Mouse (Mus musculus): ENCODE results near the gene Pgap1.
A peak's percentile ranks its signal among the peaks of the same experiment; 100 is the strongest.

Pgap1 gene

DNA sequence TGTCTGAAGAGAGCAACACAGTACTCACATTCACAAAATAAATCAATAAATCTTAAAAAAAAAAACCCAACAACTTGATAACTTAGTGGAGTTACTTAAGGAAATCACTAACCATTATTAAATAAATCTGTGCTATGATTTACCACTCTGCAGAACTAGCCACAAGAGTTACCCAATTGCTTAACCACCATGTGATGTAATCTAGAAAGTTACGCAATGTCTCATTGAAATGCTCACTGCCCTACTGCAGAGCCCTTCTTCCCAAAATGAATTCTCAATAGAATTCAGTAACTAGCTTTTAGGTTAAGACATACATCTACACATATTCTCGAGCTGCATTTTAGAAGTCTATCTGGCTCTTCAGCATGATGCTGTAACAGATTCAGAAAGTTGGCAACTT is 33.8 kb downstream of the Pgap1 start:
- no peak for DNase-seq (ENCODE audit: low read depth, low spot score)

- DNase-seq (ENCODE audit: low read depth, low spot score): peak; percentile 26
Observed at GRCm38 (mm10) chr1:54520062-54520577, 37.4 kb downstream of the Pgap1 start.

- DNase-seq (ENCODE audit: low read depth, low spot score): peak; percentile 69
Observed at GRCm38 (mm10) chr1:54513836-54514235, 43.6 kb downstream of the Pgap1 start.

DNA sequence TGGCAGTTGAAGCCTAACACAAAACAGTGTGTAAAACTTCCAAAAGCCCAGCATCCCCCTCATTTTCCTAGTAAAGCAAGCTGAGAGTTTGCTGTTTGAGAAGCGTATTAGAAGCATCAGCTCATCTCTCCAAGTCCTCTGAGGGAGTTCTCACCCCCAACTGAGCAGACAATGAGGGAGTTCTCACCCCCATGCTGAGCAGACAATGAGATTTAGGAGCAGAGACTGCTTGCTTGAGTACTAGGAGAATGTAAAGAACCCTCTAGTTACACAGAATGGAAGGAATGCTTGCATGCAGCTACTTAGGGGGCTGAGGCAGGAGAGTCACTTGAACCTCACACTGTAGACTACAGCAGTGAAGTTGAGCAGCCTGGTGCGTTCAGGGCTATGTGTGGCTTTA is 59.0 kb downstream of the Pgap1 start:
- no peak for DNase-seq (ENCODE audit: low read depth, low spot score)

DNA sequence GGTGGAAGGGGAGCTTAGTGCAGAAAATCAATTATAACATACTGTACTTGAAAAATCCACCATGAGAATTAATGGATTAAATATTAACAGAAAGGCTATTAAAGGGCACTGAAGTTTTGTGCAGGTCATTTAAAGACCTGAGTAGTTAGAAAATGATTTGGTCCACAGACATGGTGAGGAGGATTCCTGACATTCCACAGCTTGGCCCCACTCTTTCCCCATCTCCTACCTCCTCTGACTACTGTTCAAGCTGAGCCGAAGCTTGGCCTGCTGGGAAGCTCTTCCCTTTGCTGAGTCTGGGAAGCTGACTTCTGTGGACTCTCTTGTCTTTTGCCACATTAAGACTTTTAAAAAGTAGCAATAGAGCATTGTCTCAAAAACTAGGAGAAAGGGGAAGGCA is 61.2 kb downstream of the Pgap1 start:
- DNase-seq (ENCODE audit: low read depth, low spot score): no peak

GRCm38 (mm10) chr1:54493496-54493895 is 64.0 kb downstream of the Pgap1 start:
- DNase-seq (ENCODE audit: low read depth, low spot score): peak; percentile 78

GRCm38 (mm10) chr1:54492435-54492841 is 65.0 kb downstream of the Pgap1 start:
- DNase-seq (ENCODE audit: low read depth, low spot score): peak; percentile 80

GRCm38 (mm10) chr1:54484744-54485420 is 72.6 kb downstream of the Pgap1 start:
- no peak for DNase-seq (ENCODE audit: low read depth, low spot score)

DNA sequence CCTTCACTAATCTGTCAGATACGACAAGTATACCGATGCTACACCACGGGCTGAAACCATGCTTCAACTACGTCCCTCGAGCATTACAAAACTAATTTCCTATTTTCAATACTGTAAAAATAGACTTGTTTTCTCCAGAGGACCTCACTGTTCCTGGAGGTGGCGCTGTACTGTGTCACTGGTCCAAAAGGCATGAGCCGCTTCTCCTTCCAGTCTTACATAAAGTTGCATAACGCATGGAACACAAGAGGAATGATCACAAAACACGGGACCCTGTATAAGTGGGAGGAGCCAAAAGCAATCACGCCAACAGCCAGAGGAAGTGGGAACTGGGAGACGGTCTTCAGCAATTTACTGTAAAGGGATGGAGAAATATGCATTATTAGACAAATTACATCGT is 77.0 kb downstream of the Pgap1 start:
- peak; percentile 10 for DNase-seq (ENCODE audit: low read depth, low spot score)

GRCm38 (mm10) chr1:54468662-54469061 is 88.8 kb downstream of the Pgap1 start:
- DNase-seq (ENCODE audit: low read depth, low spot score): no peak

DNA sequence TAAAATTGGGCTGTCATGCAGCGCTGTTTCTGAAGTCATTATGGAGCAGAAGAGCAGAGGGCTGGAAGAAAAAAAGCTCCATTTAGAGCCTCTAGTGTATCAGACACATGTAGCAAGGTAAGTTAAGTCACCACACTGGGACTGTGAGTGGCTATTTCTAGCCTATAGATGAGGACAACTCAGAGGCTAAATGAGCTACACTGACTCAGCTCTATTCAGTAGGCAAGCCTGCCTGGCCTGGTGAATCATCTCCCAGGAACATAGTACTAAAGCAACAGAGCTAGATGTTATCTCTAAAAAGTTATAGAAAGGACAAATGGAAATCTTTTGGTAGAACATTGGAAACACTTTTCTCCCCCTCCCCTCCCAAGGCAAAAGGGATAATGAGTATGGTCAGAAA is 90.1 kb downstream of the Pgap1 start:
- DNase-seq (ENCODE audit: low read depth, low spot score): no peak

DNA sequence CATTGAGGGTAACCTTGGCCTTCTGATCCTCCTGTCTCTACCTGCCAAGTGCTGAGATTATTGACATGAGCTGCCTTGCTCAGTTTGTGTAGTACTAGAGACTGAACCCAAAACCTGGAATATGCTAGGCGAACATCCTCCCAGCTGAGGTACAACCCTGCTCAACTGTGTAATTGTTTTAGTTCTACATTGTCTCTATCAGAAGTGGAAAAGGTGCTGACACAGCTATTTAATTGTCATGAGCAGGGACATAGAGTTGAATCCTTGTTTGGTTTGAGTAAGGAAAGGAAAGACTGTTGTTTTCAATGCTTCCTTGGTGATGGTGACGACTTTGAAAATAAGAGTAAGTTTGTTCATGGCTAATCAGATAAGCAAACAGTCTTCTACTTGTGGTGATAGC is 105.4 kb downstream of the Pgap1 start:
- DNase-seq (ENCODE audit: low read depth, low spot score): no peak

DNA sequence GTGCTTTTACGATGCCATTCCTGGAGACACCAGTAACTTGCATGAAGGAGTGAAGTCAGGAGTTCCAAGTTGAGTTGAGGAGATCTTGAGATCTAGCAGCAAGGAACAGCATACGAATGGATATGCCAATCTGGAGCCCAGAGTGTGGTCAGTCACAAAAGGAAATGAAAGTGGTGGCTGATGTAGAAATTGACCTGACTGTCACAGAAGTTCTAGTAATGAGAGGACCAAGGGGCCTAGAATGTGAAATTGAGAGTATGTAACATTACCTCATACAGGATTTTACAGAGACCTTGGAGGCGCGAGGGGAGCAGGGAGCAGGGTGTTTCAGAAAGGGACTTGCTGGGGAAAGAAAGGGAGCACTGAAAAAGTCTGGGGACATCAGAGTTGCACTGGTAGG is 108.7 kb downstream of the Pgap1 start:
- DNase-seq (ENCODE audit: low read depth, low spot score): no peak

DNA sequence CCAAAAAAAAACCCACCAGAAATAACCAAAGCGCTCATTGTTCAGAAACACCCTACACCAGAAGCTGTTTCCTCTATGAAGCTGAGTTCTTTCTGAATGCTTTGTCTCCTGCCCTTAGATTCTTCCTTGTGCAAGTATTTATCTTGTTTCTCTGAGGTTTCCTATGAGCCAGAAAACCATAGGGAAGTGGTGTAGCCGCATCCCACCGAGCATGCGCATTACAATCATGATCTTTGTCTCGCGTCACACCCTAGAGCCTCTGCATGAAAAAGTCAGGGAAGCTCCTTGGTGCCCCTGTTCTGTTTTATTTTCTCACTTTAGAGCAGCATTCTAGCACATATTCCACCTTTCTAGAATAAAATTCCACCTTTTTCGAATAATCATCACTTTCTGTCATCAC is 113.8 kb downstream of the Pgap1 start:
- peak; percentile 14 for DNase-seq (ENCODE audit: low read depth, low spot score)

GRCm38 (mm10) chr1:54439080-54439476 is 118.4 kb downstream of the Pgap1 start:
- no peak for DNase-seq (ENCODE audit: low read depth, low spot score)

GRCm38 (mm10) chr1:54438340-54439079 is 119.0 kb downstream of the Pgap1 start, which contains the start of gene Gtf3c3:
Gene Gtf3c3, minus strand, starts transcription at chr1:54438971.
- DNase-seq (ENCODE audit: low read depth, low spot score): peak; percentile 85
